ENCODE assay signal across 8 mouse cellular contexts in the genomic region with DNA sequence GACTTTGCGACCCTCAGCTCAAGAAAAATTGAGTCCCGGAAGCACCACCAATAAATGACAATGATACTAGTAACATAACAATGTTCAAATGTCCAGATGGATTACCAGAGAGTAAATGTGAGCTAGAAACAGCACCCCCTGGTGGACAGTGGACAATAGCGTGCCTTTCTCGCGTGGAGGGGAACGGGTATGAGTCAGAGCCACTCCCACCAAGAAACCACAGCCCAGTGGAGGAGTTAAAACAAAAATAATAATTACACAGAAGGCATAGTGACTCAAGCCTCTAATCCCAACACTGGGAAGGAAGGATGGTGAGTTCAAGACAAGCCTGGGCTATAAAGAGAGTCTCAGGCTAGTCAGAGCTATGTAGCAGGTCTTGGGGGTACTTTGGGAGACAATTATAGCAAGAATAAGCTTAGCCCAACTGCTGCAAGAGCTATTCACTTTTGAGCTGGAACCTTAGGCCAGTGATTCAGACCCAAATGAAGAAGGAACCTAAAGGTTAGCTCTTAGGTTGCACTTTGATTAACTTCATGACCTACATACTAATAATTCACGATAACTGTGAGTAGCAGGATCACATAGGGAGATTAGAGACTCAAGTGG. TPM values are rescaled to one million over a fixed set of nuclear protein-coding genes. Genes with fewer than 3 reads are reported as not detected.
DNase-seq lines count a peak whose midpoint lies in the region; ATAC-seq and TF ChIP-seq lines count a peak whose summit lies in the region.

A gene (plus strand): TSS at position 272 of the 606 bp plus-strand sequence.

- no peaks in the 10 kb centered on the region for H3K36me3 ChIP-seq in hindbrain, embryonic 12.5 days
- H3K36me3 ChIP-seq in lung, postnatal 0 days (ENCODE audit: insufficient read depth, low read length) = no peaks in the 10 kb centered on the region

- peak within 1 kb of the TSS; percentile 49; the same call in 1 of the 2 replicates for H3K9ac ChIP-seq in hindbrain, embryonic 12.5 days
- H3K9ac ChIP-seq in lung, postnatal 0 days (replicated peaks; ENCODE audit: low read depth) = no peak within 1 kb of the TSS; the same call in 1 of the 2 replicates

- TF ChIP-seq CTCF in lung, postnatal 0 days (IDR thresholded peaks at IDR 0.05) = peak; percentile 94

- no peaks in the 10 kb centered on the region for H3K9me3 ChIP-seq in hindbrain, embryonic 12.5 days (replicated peaks)
- H3K9me3 ChIP-seq in lung, postnatal 0 days (ENCODE audit: low read length) = no peaks in the 10 kb centered on the region

- H3K27me3 ChIP-seq in hindbrain, embryonic 12.5 days = peaks cover 14% of the 10 kb centered on the region
- no peaks in the 10 kb centered on the region for H3K27me3 ChIP-seq in lung, postnatal 0 days (replicated peaks; ENCODE audit: insufficient read depth, low read length)

- peak; percentile 97 for DNase-seq in NIH3T3 (ENCODE audit: low read depth)
- peak; percentile 91 to 95 for DNase-seq in cerebellum, postnatal 14 days
- DNase-seq in frontal cortex, postnatal 14 days (ENCODE audit: low spot score in 2 of 2) = peak; percentile 72 to 76
- DNase-seq in layer of hippocampus, postnatal 10 days (ENCODE audit: low spot score in 2 of 2) = peak; percentile 88 to 90
- DNase-seq in lung, postnatal 0 days (ENCODE audit: low spot score) = peak; percentile 92
- peak; percentile 56 for DNase-seq in ovary, postnatal 10 days (ENCODE audit: low spot score)
- DNase-seq in thymus, postnatal 10 days (ENCODE audit: low spot score in 2 of 2) = peak; percentile 82 to 91

- ATAC-seq in hindbrain, embryonic 12.5 days (ENCODE audit: low FRiP score) = no peak
- ATAC-seq in lung, postnatal 0 days = peak; percentile 10

- H3K4me3 ChIP-seq in hindbrain, embryonic 12.5 days = peak within 1 kb of the TSS; percentile 48
- peak within 1 kb of the TSS; percentile 67 for H3K4me3 ChIP-seq in lung, postnatal 0 days (ENCODE audit: low read depth, low read length)

- TF ChIP-seq EP300 in lung, postnatal 0 days (IDR thresholded peaks at IDR 0.05) = no peak; the same call in 1 of the 2 replicates

- H3K4me1 ChIP-seq in hindbrain, embryonic 12.5 days = no peaks in the 10 kb centered on the region; the same call in 1 of the 2 replicates
- peaks cover 5% of the 10 kb centered on the region; the same call in 1 of the 2 replicates for H3K4me1 ChIP-seq in lung, postnatal 0 days (ENCODE audit: insufficient read depth, low read depth, low read length)

- H3K27ac ChIP-seq in hindbrain, embryonic 12.5 days = peak within 1 kb of the TSS; percentile 67
- peak within 1 kb of the TSS; percentile 76 for H3K27ac ChIP-seq in lung, postnatal 0 days (ENCODE audit: low read length)

- 22% methylated on average over 7 of the region's 7 CpGs for WGBS in hindbrain, embryonic 12.5 days
- 13% methylated on average over 7 of the region's 7 CpGs for WGBS in lung, postnatal 0 days

- H3K4me2 ChIP-seq in hindbrain, embryonic 12.5 days (replicated peaks) = peak within 1 kb of the TSS; percentile 45
- H3K4me2 ChIP-seq in lung, postnatal 0 days (replicated peaks; ENCODE audit: low read depth, low read length) = peak within 1 kb of the TSS; percentile 52

RNA-seq across cellular contexts. Expression of the gene that starts here (rescaled TPM):
- polyA plus RNA-seq in hindbrain, embryonic 12.5 days (2016; fragmentation: Nextera tagmentation; extraction: Ambion mirVana) = 38.7 and 43.5 TPM in 2 replicates
- total RNA-seq in layer of hippocampus, postnatal 10 days (2021) = 10 to 100 TPM; 40.0 to 53.1 TPM
- polyA plus RNA-seq in lung, postnatal 0 days (2015; fragmentation: Nextera tagmentation; extraction: Ambion mirVana) = 22.4 and 25.6 TPM in 2 replicates
